Mouse (Mus musculus) brain, embryonic 14.5 days (tissue): ENCODE results near the gene Bdnf. TPM values are rescaled to one million over a fixed set of nuclear protein-coding genes. Genes with fewer than 3 reads are reported as not detected.

ENCODE experiments used
- DNase-seq: peaks from one replicate; pipeline ENCODE4 v3.0.0-alpha.2; 2011; ENCODE audit warnings: low read depth
- CTCF ChIP-seq: fragments of 200-500 bp; IDR thresholded peaks from 2 replicates; pipeline ENCODE4 v1.5.1; 2012; ENCODE audit warnings: inconsistent platforms, mild to moderate bottlenecking, moderate library complexity, borderline replicate concordance; ENCODE audit not compliant: insufficient read depth, insufficient read length; ENCODE audit errors: extremely low read depth
- POLR2A ChIP-seq: fragments of 200-500 bp; IDR thresholded peaks from 2 replicates; pipeline ENCODE4 v1.6.1; 2012; ENCODE audit warnings: mild to moderate bottlenecking, inconsistent platforms, borderline replicate concordance; ENCODE audit not compliant: poor library complexity, insufficient read depth, insufficient read length, severe bottlenecking; ENCODE audit errors: extremely low read depth
- polyA plus RNA-seq: library from polyadenylated mRNA; depleted of rRNA; stranded (reverse); fragments of >200 nt; gene quantifications from 2 replicates; pipeline ENCODE4 v1.2.3, GENCODE M21; 2012; rRNA removed

Bdnf gene
- 1.7 and 2.3 TPM in 2 replicates for polyA plus RNA-seq

DNA sequence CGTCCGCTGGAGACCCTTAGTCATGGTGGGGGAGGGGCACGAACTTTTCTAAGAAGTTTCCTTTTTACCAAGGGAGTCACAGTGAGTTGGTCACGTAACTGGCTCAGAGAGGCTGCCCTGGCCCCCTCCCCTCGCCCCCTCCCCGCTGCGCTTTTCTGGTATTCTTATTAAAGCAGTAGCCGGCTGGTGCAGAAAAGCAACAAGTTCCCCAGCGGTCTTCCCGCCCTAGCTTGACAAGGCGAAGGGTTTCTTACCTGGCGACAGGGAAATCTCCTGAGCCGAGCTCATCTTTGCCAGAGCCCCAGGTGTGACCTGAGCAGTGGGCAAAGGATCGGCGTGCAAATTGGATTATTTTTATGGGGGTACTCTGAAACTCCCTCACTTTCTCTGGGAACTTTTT, at the start of gene Bdnf:
TSS of gene Bdnf (plus strand) at position 169 of the 400 bp plus-strand sequence.
- TF ChIP-seq CTCF = no peak
- no peak for TF ChIP-seq POLR2A
- DNase-seq = no peak

- no peak for TF ChIP-seq POLR2A
- TF ChIP-seq CTCF = no peak
- no peak for DNase-seq
Measured at GRCm38 (mm10) chr2:109626864-109627263, 47.6 kb upstream of the Bdnf start.

DNA sequence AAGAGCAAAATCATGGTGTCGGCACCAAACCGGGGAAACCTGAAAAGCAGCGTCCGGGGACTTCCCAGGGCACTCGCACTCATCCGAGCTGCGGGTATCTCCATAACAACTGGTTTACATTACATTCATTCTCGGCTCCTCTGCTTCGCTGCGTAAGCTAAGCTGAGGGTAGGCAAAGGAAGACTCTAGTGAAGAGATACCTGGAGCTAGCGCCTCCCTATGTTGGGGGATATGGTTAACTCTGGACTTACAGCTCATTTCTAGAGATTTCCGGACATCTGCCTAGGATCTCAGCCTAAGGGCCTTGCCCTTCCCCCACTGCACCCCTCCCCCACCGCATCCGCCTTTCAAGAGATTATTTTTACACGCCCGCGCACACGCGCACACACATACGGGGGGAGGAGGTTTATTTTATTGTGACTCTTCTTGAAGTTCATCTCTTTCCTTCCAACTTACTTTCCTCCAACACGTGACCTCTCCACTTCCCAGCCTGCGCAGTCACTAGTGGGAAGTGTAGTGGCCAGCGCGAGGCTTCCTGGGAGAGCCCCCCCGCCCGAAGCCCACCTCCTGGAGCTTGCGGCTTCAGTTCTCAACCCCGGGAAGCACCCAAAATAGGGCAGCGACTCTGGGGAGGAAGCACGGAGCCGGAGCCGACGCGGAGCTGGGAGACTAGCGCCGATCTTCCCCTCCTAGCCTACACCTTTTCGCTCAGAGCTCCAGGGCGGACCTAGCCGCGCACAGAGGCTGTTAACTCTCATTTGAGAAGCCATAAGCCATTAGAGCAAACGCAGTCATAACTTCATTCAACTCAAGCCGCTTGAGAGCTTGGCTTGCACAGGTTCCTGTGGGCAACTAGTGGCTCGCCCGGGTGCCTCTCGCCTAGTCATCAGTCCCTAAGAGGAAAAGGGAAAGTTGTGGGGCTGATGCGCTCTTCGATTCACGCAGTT, 718 bp upstream of the Bdnf start:
- peak; percentile 47 for DNase-seq
- no peak for TF ChIP-seq CTCF

GRCm38 (mm10) chr2:109675051-109675450, 551 bp downstream of the Bdnf start:
- peak; percentile 29 for DNase-seq
- TF ChIP-seq POLR2A (no peak), CTCF (no peak)

DNA sequence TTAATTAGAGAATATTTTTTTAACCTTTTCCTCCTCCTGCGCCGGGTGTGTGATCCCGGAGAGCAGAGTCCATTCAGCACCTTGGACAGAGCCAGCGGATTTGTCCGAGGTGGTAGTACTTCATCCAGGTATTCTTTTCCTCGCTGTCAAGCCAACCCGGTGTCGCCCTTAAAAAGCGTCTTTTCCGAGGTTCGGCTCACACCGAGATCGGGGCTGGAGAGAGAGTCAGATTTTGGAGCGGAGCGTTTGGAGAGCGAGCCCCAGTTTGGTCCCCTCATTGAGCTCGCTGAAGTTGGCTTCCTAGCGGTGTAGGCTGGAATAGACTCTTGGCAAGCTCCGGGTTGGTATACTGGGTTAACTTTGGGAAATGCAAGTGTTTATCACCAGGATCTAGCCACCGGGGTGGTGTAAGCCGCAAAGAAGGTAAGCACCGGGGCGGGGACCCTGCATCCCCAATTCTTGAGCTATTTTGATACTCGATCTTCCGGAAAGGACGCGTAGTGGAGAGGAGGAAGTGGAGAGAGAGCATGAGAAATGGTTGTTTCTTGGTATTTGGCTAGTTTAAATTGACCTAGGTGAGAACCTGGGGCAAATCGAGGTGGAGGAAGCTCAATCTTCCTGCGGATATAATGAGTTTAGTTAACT, 1.6 kb downstream of the Bdnf start:
- peak; percentile 71 for DNase-seq
- TF ChIP-seq POLR2A = no peak
- peak; percentile 42; the same call in 1 of the 2 replicates for TF ChIP-seq CTCF

DNA sequence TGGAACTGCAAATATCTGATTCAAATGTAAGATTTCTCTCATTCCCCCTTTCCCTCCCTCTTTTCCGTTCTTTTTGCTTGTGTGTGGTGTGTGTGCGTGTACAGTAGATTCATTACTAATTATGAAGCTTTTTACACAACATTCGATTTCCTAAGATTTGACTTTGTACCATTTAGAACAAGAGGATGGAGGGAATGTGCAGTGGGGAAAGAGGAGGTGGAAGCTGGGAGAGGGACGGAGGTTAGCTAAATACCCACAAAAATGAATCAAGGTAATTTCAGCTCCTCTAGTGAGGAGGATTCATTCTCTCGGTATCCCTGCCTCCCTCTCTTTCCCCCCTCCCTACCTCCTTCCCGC, 2.1 kb downstream of the Bdnf start:
- TF ChIP-seq POLR2A (no peak), CTCF (no peak)
- peak; percentile 59 for DNase-seq

DNA sequence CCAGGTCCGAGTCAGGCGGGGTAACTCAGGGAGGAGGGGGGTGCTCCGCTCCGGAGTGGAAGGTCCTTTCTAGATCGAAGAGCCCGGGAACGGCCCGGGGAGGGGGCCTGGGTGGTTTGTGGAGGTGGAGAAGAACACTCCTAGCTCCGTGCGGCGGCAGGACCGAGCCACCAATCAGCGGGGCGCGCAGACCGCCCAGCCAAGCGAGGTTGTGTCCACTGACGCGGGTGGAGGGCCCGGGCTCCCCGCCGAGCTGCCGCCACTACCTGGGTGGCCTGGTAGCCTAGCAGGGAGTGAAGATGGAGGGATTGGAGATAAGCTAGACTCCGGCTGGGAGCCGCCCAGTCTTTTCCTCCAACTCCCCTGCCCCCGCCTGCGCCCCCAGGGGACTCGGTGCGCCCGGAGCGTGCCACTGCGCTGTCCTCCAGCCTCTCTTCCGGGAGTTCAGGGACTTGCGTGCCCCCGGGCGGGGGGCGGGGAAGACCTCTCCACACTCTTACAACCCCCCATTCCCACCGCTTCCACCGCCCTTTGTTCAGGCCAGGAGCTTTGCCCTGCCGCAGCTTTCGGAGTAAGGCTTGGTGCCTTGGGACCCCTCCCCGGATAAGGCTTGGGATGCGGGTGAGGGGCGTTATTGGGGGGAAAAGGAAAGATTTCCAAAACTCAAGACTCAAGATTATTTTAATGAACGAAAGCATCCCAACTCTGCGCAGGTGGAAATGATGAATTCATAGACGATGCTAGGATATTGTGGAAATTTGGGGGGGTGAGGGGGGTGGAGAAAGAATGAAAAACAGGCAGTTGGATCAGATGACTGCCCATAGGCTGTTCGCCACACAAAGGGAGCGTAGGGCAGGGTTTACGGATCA, 3.0 kb downstream of the Bdnf start:
- TF ChIP-seq CTCF = no peak
- no peak for TF ChIP-seq POLR2A
- peak; percentile 76 for DNase-seq

DNA sequence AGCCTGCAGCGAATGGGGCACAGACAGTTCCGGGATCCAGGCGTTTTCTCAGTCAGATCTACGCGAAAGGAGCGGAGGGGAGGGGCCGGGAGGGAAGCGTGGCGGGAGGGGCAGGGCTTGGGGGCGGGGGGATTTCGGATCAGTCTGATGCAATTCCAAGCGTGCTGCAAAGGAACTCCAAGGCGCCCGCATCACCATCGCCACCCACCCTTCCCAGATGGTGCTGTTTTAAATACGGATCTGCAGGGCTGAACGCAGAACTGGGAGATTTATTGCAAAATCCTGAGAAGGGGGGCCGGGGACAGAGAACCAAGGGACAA, 3.5 kb downstream of the Bdnf start:
- peak; percentile 96 for DNase-seq
- TF ChIP-seq CTCF (no peak), POLR2A (peak; percentile 27; the same call in 1 of the 2 replicates)

DNA sequence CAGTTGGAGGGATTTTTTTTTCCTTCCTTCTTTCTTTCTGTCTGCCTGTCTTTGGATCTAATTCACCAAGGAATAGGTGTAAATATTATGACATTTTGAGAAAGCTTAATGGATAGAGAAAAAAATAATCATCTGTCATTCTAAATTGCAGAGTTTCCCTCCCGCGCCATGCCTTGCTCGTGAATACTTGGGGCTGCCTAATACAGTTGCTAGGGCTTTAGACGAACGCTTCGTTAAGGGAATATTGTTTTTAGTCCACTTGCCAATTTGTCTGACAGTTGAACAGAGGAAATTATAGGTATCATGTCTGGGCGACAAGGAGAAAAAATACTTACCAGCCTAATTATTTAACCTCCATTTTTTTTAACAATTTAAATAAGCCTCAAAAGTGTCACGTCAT, 4.0 kb downstream of the Bdnf start:
- DNase-seq = no peak
- TF ChIP-seq CTCF (no peak), POLR2A (no peak)

- TF ChIP-seq POLR2A = no peak
- no peak for TF ChIP-seq CTCF
Measured at GRCm38 (mm10) chr2:109679446-109679845, 4.9 kb downstream of the Bdnf start.

GRCm38 (mm10) chr2:109681071-109681470, 6.6 kb downstream of the Bdnf start:
- TF ChIP-seq POLR2A (no peak), CTCF (no peak)
- DNase-seq = no peak

More at GRCm38 (mm10) chr2:109679446-109679845, 4.9 kb downstream of the Bdnf start:
- no peak for DNase-seq

- no peak for TF ChIP-seq CTCF
- TF ChIP-seq POLR2A = no peak
- DNase-seq = no peak
Measured at GRCm38 (mm10) chr2:109688661-109689060, 14.2 kb downstream of the Bdnf start.

GRCm38 (mm10) chr2:109692266-109693177, 18.0 kb downstream of the Bdnf start:
- TF ChIP-seq POLR2A (no peak), CTCF (peak; percentile 30)
- DNase-seq = peak; percentile 73
